Mouse (Mus musculus): Measurements from ENCODE around the gene Rtkn2.

Gene Rtkn2

GRCm38 (mm10) chr10:68039641-68040205 lies 60.4 kb downstream of the Rtkn2 start:
- no peak for DNase-seq (ENCODE audit: low spot score in 2 of 2)

GRCm38 (mm10) chr10:68040394-68040793 lies 61.0 kb downstream of the Rtkn2 start:
- DNase-seq (ENCODE audit: low spot score in 2 of 2), result no peak

- no peak for DNase-seq (ENCODE audit: low spot score in 2 of 2)
These were observed 64.6 kb downstream of the Rtkn2 start for GRCm38 (mm10) chr10:68043973-68044372.

- no peak for DNase-seq (ENCODE audit: low spot score in 2 of 2)
These were observed 65.5 kb downstream of the Rtkn2 start for GRCm38 (mm10) chr10:68044864-68045263.

- no peak for DNase-seq (ENCODE audit: low spot score in 2 of 2)
These were observed 69.4 kb downstream of the Rtkn2 start for GRCm38 (mm10) chr10:68048641-68049305.

GRCm38 (mm10) chr10:68050882-68051281 lies 71.5 kb downstream of the Rtkn2 start:
- no peak for DNase-seq (ENCODE audit: low spot score in 2 of 2)

GRCm38 (mm10) chr10:68051316-68051933 lies 72.1 kb downstream of the Rtkn2 start:
- no peak for DNase-seq (ENCODE audit: low spot score in 2 of 2)

GRCm38 (mm10) chr10:68052307-68052706 lies 72.9 kb downstream of the Rtkn2 start:
- no peak for DNase-seq (ENCODE audit: low spot score in 2 of 2)

- DNase-seq (ENCODE audit: low spot score in 2 of 2), result no peak
These were observed 74.8 kb downstream of the Rtkn2 start for GRCm38 (mm10) chr10:68054131-68054530.

- no peak for DNase-seq (ENCODE audit: low spot score in 2 of 2)
These were observed 75.3 kb downstream of the Rtkn2 start for GRCm38 (mm10) chr10:68054706-68055105.

- DNase-seq (ENCODE audit: low spot score in 2 of 2), result no peak
These were observed 78.5 kb downstream of the Rtkn2 start for GRCm38 (mm10) chr10:68057841-68058240.

- DNase-seq (ENCODE audit: low spot score in 2 of 2), result no peak
These were observed 79.0 kb downstream of the Rtkn2 start for GRCm38 (mm10) chr10:68058378-68058777.

GRCm38 (mm10) chr10:68060590-68061248 lies 81.3 kb downstream of the Rtkn2 start:
- DNase-seq (ENCODE audit: low spot score in 2 of 2), result no peak

- no peak for DNase-seq (ENCODE audit: low spot score in 2 of 2)
These were observed 81.9 kb downstream of the Rtkn2 start for GRCm38 (mm10) chr10:68061249-68061615.

- no peak for DNase-seq (ENCODE audit: low spot score in 2 of 2)
These were observed 84.6 kb downstream of the Rtkn2 start for GRCm38 (mm10) chr10:68063806-68064545.

GRCm38 (mm10) chr10:68064571-68064970 lies 85.2 kb downstream of the Rtkn2 start:
- no peak for DNase-seq (ENCODE audit: low spot score in 2 of 2)

- DNase-seq (ENCODE audit: low spot score in 2 of 2), result no peak
These were observed 86.8 kb downstream of the Rtkn2 start for GRCm38 (mm10) chr10:68066173-68066572.

GRCm38 (mm10) chr10:68067961-68068360 lies 88.6 kb downstream of the Rtkn2 start:
- DNase-seq (ENCODE audit: low spot score in 2 of 2), result no peak

- DNase-seq (ENCODE audit: low spot score in 2 of 2), result no peak
These were observed 89.1 kb downstream of the Rtkn2 start for GRCm38 (mm10) chr10:68068426-68068825.

GRCm38 (mm10) chr10:68071041-68071440 lies 91.7 kb downstream of the Rtkn2 start:
- DNase-seq (ENCODE audit: low spot score in 2 of 2), result no peak

GRCm38 (mm10) chr10:68072626-68073025 lies 93.3 kb downstream of the Rtkn2 start:
- DNase-seq (ENCODE audit: low spot score in 2 of 2), result no peak

- DNase-seq (ENCODE audit: low spot score in 2 of 2), result no peak
These were observed 94.9 kb downstream of the Rtkn2 start for GRCm38 (mm10) chr10:68074291-68074690.
